Mouse (Mus musculus) bone marrow macrophage, adult 2 months (primary cell): ENCODE data around the gene Pear1. TPM values are rescaled to one million over a fixed set of nuclear protein-coding genes. Genes with fewer than 3 reads are reported as not detected.
A peak's percentile ranks its signal among the peaks of the same experiment; 100 is the strongest.

ENCODE experiments used
- H3K27ac ChIP-seq: 2 replicates; pipeline ENCODE4 v1.5.1; 2012; ENCODE audit warnings: low read depth, low read length; ENCODE audit not compliant: insufficient read depth
- H3K4me1 ChIP-seq: 2 replicates; pipeline ENCODE4 v1.6.1; 2012; ENCODE audit warnings: low read length; ENCODE audit not compliant: control insufficient read depth, insufficient read depth
- H3K4me3 ChIP-seq: 2 replicates; pipeline ENCODE4 v1.5.1; 2012; ENCODE audit warnings: mild to moderate bottlenecking, low read length, moderate library complexity; ENCODE audit not compliant: insufficient read depth
- CTCF ChIP-seq: IDR thresholded peaks from 2 replicates; pipeline ENCODE4 v1.5.1; 2012; ENCODE audit warnings: low read depth, mild to moderate bottlenecking, low read length, moderate library complexity
- POLR2A ChIP-seq: IDR thresholded peaks from 2 replicates; pipeline ENCODE4 v1.6.1; 2012; ENCODE audit warnings: mild to moderate bottlenecking, low read depth, low read length, borderline replicate concordance
- polyA plus RNA-seq: library from polyadenylated mRNA; stranded (reverse); fragments of >200 nt; gene quantifications from 2 replicates; pipeline ENCODE4 v1.2.4, GENCODE M21; 2012; ENCODE audit not compliant: missing spikeins, insufficient read depth, insufficient read length

The Pear1 gene
- polyA plus RNA-seq, 1 experiment = not detected

GRCm38 (mm10) chr3:87840858-87841257 is 16.8 kb upstream of the Pear1 start:
- Histone ChIP-seq H3K27ac (no peak overlapping the region), H3K4me3 (no peak overlapping the region), H3K4me1 (no peaks in the 10 kb centered on the region)
- TF ChIP-seq CTCF = no peak
- no peak for TF ChIP-seq POLR2A

DNA sequence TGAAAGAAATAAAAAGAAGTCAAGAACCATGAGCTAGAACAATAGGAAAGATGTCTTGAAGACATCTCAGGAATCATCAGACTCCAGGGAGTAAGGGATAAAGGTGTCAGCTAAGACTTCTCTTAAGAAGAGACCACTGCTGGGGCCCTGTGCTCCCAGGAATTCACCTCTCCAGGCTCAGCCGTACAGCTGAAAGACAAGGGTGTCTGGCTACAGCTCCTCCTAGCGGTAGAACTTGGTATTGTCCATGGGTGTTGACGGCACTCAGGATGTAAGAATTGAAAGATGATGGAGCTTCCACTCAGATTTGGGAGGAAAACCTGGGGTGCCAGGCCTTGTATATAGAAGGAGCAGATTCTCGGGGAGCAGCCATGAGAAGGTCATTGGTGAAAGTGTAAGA is 14.5 kb upstream of the Pear1 start:
- Histone ChIP-seq H3K27ac (no peak overlapping the region), H3K4me3 (no peak overlapping the region)
- TF ChIP-seq POLR2A = no peak
- peak; percentile 81 for TF ChIP-seq CTCF

DNA sequence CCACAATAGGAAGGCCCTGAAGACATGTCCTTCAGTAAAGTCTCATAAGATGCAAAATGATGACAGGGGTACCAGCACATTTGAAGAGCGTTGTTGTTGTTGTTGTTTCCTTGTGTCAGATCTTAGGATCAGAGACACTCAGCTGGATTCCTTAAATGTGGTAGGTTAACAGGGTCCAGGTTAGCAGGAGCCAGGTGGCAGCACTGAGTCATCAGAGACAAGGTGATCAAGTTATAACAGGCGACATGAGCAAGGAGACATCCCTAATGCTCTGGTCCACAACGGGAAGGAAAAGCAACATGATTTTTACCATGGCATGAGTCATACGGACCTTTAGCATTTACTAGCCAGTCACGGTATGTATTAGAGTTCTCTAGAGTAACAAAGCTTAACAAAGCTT is 9.4 kb upstream of the Pear1 start:
- H3K4me3 ChIP-seq = no peak overlapping the region
- H3K4me1 ChIP-seq = 0 out of 2 replicates have a peak, but pooled peaks cover 2% of the 10 kb centered on the region
- TF ChIP-seq POLR2A (no peak), CTCF (no peak)
- H3K27ac ChIP-seq = no peak overlapping the region

More for the DNA sequence above, 14.5 kb upstream of the Pear1 start:
- H3K4me1 ChIP-seq = no peaks in the 10 kb centered on the region

DNA sequence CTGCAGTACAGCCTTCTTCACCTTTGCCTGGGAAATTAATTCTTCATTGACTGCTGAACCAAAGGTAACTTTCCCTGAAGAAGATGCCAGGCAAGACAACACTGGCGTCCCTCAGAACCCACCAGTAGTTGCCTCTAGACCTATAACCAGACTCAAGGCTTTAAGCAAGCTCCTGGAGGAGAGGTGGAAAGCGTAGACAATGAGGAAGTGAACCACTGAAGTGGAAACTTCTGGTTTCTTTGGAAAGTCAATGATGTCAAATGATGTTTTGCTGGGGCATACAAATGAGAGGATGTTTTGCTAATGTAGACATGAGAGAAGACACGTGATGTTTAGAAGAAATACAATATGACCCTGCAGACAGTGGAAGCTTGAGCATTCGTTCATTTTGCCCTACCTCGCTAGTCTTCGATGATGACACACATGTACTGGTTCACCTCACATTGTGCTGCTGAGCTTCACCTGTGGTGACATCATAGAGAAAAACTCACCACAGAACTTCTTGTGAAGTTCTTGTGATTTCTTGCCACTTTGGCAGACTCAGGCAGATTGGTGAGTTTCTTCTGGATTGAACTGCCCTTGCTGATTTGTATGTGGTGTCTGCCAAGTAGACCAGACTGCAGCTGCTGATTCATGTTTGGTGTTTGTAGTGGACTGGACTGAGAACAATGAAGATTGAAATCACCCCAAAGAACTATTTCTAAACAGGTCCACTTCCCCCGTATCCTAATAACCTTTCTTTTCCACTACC is 8.2 kb upstream of the Pear1 start:
- H3K27ac ChIP-seq = no peak overlapping the region
- H3K4me1 ChIP-seq = 0 out of 2 replicates have a peak, but pooled peaks cover 2% of the 10 kb centered on the region
- TF ChIP-seq CTCF = no peak
- no peak for TF ChIP-seq POLR2A
- H3K4me3 ChIP-seq = no peak overlapping the region

DNA sequence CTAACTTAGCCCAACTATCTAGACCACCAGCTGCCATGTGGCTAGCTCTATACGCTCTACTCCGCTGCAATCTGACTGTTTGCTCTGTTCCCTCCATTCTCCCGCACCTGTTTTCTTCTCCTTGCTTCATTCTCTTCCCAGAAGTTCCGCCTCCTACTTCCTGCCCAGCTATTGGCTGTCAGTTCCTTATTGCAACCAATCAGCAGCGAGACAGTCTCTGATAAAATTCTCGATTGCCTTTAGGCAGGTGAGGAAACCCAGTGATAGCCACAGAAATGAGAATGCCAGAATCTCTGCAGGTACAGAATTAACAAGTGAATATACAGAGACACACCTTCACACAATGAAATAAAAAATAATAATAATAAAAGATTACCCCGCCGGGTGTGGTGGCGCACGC is 4.9 kb upstream of the Pear1 start:
- H3K4me1 ChIP-seq = 0 out of 2 replicates have a peak, but pooled peaks cover 2% of the 10 kb centered on the region
- H3K27ac ChIP-seq = no peak overlapping the region
- no peak for TF ChIP-seq CTCF
- TF ChIP-seq POLR2A = no peak
- H3K4me3 ChIP-seq = no peak overlapping the region

DNA sequence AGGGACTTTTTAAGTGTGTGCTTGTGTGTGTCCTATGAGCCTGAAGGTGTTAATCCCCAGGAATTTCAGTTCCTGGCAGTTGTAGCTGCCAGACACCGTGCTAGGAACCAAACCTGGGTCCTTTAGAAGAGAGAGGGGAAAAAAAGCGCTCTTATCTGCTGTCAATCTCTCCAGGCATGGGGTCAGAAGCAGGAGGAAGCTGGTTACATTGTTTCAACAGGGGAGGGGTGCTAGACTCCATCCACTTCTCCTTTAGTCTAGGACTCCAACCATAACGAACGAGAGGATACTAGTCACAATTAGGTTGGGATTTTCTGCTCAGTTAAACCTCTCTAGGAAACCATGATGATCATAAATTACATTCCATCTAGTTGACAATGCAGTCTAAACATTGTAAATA is 4.3 kb upstream of the Pear1 start:
- Histone ChIP-seq H3K27ac (no peak overlapping the region), H3K4me3 (no peak overlapping the region), H3K4me1 (0 out of 2 replicates have a peak, but pooled peaks cover 2% of the 10 kb centered on the region)
- TF ChIP-seq CTCF (no peak), POLR2A (no peak)

DNA sequence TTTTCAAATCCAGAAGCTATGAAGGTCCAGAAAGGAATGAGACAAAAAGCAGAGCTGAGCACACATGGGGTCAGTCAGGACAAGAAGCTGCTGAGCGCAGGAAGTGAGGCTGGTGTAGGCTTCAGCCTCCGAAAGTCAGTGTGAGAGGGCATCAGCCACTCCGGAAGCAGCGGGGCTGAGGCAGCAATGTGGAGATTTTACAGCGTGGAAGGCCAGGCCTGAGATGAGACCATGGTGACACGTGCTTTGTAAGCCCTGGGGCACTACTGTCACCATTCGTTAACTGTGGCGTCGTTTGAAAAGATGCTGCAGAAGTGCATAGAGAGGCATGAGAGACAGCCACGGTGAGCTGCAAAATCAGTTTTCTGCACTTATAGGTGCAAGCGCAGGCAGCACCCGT is 5.9 kb downstream of the Pear1 start:
- TF ChIP-seq CTCF (no peak), POLR2A (no peak)
- Histone ChIP-seq H3K27ac (no peak overlapping the region), H3K4me3 (no peak overlapping the region), H3K4me1 (no peaks in the 10 kb centered on the region)

DNA sequence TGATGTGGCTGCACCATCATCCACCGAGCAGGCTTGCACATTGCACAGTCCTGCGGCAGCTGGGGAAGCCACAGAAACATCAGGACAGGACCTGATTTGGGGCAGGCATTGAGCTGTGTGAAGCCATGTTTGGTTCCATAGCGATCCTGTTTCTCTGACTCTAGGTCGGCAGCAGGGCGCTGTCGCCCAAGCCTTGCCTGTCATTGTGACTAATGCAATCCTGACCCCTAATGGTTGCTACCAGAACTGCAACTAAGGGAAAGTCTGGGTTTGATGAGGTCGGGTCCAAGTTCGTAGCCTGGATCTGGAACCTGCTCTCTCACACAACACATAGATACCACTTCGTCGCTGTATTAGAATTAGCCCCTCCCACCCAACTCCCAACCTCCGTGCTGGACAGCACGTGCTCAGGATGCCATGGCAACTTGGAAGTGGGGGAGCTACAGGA is 7.4 kb downstream of the Pear1 start:
- Histone ChIP-seq H3K27ac (no peak overlapping the region), H3K4me3 (no peak overlapping the region), H3K4me1 (no peaks in the 10 kb centered on the region)
- TF ChIP-seq POLR2A (no peak), CTCF (peak; percentile 75)

DNA sequence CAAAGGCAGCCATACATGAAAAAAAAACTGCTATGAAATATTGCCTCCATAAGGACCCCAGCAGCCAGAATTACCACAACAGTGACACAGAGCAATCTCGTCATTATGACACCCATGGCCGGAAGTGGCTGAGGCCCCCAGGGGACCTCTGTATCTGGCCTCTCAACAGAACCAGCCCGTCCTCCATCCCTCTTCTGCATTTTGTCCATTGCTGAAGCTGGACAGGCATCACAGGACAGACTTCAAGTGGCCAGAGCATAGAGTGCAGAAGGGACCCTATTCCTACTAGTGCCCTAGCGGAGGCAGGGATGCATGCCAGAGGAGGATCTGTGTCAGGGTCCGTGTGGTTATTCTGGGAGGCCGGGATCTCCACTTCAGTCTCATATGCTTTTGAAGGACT is 7.9 kb downstream of the Pear1 start:
- H3K4me1 ChIP-seq = no peaks in the 10 kb centered on the region
- no peak overlapping the region for H3K4me3 ChIP-seq
- H3K27ac ChIP-seq = no peak overlapping the region
- no peak for TF ChIP-seq POLR2A
- no peak for TF ChIP-seq CTCF

GRCm38 (mm10) chr3:87812873-87813272 is 11.2 kb downstream of the Pear1 start:
- H3K4me3 ChIP-seq = no peak overlapping the region
- H3K4me1 ChIP-seq = no peaks in the 10 kb centered on the region
- H3K27ac ChIP-seq = no peak overlapping the region
- TF ChIP-seq POLR2A (no peak), CTCF (no peak)
